Mouse (Mus musculus) embryonic facial prominence, embryonic 10.5 days (tissue): ENCODE measurements around the gene Klk1b11. TPM values are rescaled to one million over a fixed set of nuclear protein-coding genes. Genes with fewer than 3 reads are reported as not detected.
"Not testable (repeated sequence)": the region's sequence is repeated elsewhere in the genome, so short reads cannot be mapped to it uniquely, and the experiment has no call there.

ENCODE experiments used
- DNase-seq: peaks from one replicate; pipeline ENCODE4 v3.0.0-alpha.2; 2017; ENCODE audit warnings: low spot score
- H3K27ac ChIP-seq: fragments of 300-500 bp; sonication (generic); replicated peaks from 2 replicates; pipeline ENCODE4 v1.5.1; 2016; ENCODE audit warnings: mild to moderate bottlenecking
- H3K27me3 ChIP-seq: fragments of 300-500 bp; sonication (generic); replicated peaks from 2 replicates; pipeline ENCODE4 v1.6.1; 2016; ENCODE audit warnings: low read depth, mild to moderate bottlenecking; ENCODE audit not compliant: poor library complexity, severe bottlenecking
- H3K36me3 ChIP-seq: fragments of 300-500 bp; sonication (generic); replicated peaks from 2 replicates; pipeline ENCODE4 v1.6.1; 2016; ENCODE audit warnings: mild to moderate bottlenecking, moderate library complexity
- H3K4me1 ChIP-seq: fragments of 300-500 bp; sonication (generic); 2 replicates; pipeline ENCODE4 v1.6.1; 2016
- H3K4me3 ChIP-seq: fragments of 300-500 bp; sonication (generic); 2 replicates; pipeline ENCODE4 v1.5.1; 2016; ENCODE audit warnings: mild to moderate bottlenecking, moderate library complexity
- H3K9me3 ChIP-seq: fragments of 300-500 bp; sonication (generic); 2 replicates; pipeline ENCODE4 v1.6.1; 2016; ENCODE audit warnings: mild to moderate bottlenecking
- WGBS: fragments of 180-500 bp; shearing (Covaris S2); methylation state at CpG from one replicate; pipeline ENCODE4 v1.1.7; 2016; 5-methylcytosine and 5-hydroxymethylcytosine counted together
- polyA plus RNA-seq: library from polyadenylated mRNA; unstranded; fragments of >200 nt; fragmentation: Nextera tagmentation; extraction: Ambion mirVana; gene quantifications from 2 replicates; pipeline ENCODE4 v1.2.1, GENCODE M21; 2016

Gene Klk1b11
- polyA plus RNA-seq, result not detected in 2 replicates

- DNase-seq, H3K9me3 ChIP-seq, H3K27me3 ChIP-seq, H3K27ac ChIP-seq, H3K36me3 ChIP-seq, H3K4me1 ChIP-seq, H3K4me3 ChIP-seq: not testable (repeated sequence)
- 86% methylated on average over 4 of the region's 4 CpGs for WGBS
These were observed at the start of gene Klk1b11 for GRCm38 (mm10) chr7:43995577-43995976. TSS of gene Klk1b11 (plus strand) at chr7:43995877.

GRCm38 (mm10) chr7:43950364-43950763 is 45.3 kb upstream of the Klk1b11 start, which contains the start of gene Klk1b8:
TSS of gene Klk1b8 (plus strand) at chr7:43950664.
- no peaks in the 10 kb centered on the region for H3K27me3 ChIP-seq
- DNase-seq, result no peak
- H3K36me3 ChIP-seq, result no peaks in the 10 kb centered on the region
- WGBS, result 85% methylated on average over 2 of the region's 2 CpGs
- H3K4me3 ChIP-seq, result no peak within 1 kb of the TSS
- no peak within 1 kb of the TSS for H3K27ac ChIP-seq
- H3K4me1 ChIP-seq, result no peaks in the 10 kb centered on the region
- H3K9me3 ChIP-seq, result no peaks in the 10 kb centered on the region

GRCm38 (mm10) chr7:43952703-43953102 is 43.0 kb upstream of the Klk1b11 start:
- Histone ChIP-seq H3K4me3 (no peak overlapping the region), H3K27ac (no peak overlapping the region), H3K27me3 (no peaks in the 10 kb centered on the region), H3K9me3 (no peaks in the 10 kb centered on the region), H3K36me3 (no peaks in the 10 kb centered on the region), H3K4me1 (no peaks in the 10 kb centered on the region)
- WGBS, result 73% methylated on average over 4 of the region's 4 CpGs
- no peak for DNase-seq

GRCm38 (mm10) chr7:43966451-43966850 is 29.2 kb upstream of the Klk1b11 start, which contains the start of gene Klk1b1:
TSS of gene Klk1b1 (plus strand) at chr7:43966751.
- no peak within 1 kb of the TSS for H3K27ac ChIP-seq
- H3K36me3 ChIP-seq, result no peaks in the 10 kb centered on the region
- no peak within 1 kb of the TSS for H3K4me3 ChIP-seq
- H3K4me1 ChIP-seq, result no peaks in the 10 kb centered on the region
- H3K9me3 ChIP-seq, result no peaks in the 10 kb centered on the region
- DNase-seq, result no peak
- 78% methylated on average over 3 of the region's 3 CpGs for WGBS
- H3K27me3 ChIP-seq, result no peaks in the 10 kb centered on the region

GRCm38 (mm10) chr7:43967058-43967457 is 28.6 kb upstream of the Klk1b11 start:
- no peaks in the 10 kb centered on the region for H3K9me3 ChIP-seq
- WGBS, result 79% methylated on average over 3 of the region's 3 CpGs
- no peaks in the 10 kb centered on the region for H3K4me1 ChIP-seq
- DNase-seq, result no peak
- H3K4me3 ChIP-seq, result no peak overlapping the region
- no peaks in the 10 kb centered on the region for H3K27me3 ChIP-seq
- H3K27ac ChIP-seq, result no peak overlapping the region
- H3K36me3 ChIP-seq, result no peaks in the 10 kb centered on the region

GRCm38 (mm10) chr7:43967612-43968011 is 28.1 kb upstream of the Klk1b11 start:
- H3K36me3 ChIP-seq, result no peaks in the 10 kb centered on the region
- 90% methylated on average over 2 of the region's 2 CpGs for WGBS

GRCm38 (mm10) chr7:43975761-43976160 is 19.9 kb upstream of the Klk1b11 start, which contains the start of gene Klk1b9:
TSS of gene Klk1b9 (plus strand) at chr7:43976061.
- H3K4me3 ChIP-seq, H3K36me3 ChIP-seq, H3K27ac ChIP-seq, DNase-seq, H3K9me3 ChIP-seq, H3K27me3 ChIP-seq, H3K4me1 ChIP-seq: not testable (repeated sequence)
- WGBS, result 84% methylated on average over 1 of the region's 1 CpGs

More at GRCm38 (mm10) chr7:43967612-43968011, 28.1 kb upstream of the Klk1b11 start:
- no peak for DNase-seq
- H3K9me3 ChIP-seq, result no peaks in the 10 kb centered on the region
- H3K27ac ChIP-seq, result no peak overlapping the region
- H3K27me3 ChIP-seq, result no peaks in the 10 kb centered on the region
- H3K4me1 ChIP-seq, result no peaks in the 10 kb centered on the region
- no peak overlapping the region for H3K4me3 ChIP-seq

- H3K27ac ChIP-seq, result no peak overlapping the region
- H3K27me3 ChIP-seq, result no peaks in the 10 kb centered on the region
- H3K4me1 ChIP-seq, result no peaks in the 10 kb centered on the region
- H3K9me3 ChIP-seq, result no peaks in the 10 kb centered on the region
- no peak overlapping the region for H3K4me3 ChIP-seq
- no peak for DNase-seq
- H3K36me3 ChIP-seq, result no peaks in the 10 kb centered on the region
These were observed 10.0 kb upstream of the Klk1b11 start for GRCm38 (mm10) chr7:43985657-43986056.

GRCm38 (mm10) chr7:43994821-43995220 is 856 bp upstream of the Klk1b11 start:
- H3K27ac ChIP-seq, H3K4me1 ChIP-seq, DNase-seq, H3K4me3 ChIP-seq, H3K9me3 ChIP-seq, H3K36me3 ChIP-seq, H3K27me3 ChIP-seq: not testable (repeated sequence)
- 83% methylated on average over 1 of the region's 1 CpGs for WGBS

GRCm38 (mm10) chr7:44004847-44005246 is 9.2 kb downstream of the Klk1b11 start:
- DNase-seq, result no peak
- Histone ChIP-seq H3K9me3 (no peaks in the 10 kb centered on the region), H3K36me3 (no peaks in the 10 kb centered on the region), H3K27ac (no peak overlapping the region), H3K4me3 (no peak overlapping the region), H3K27me3 (no peaks in the 10 kb centered on the region), H3K4me1 (no peaks in the 10 kb centered on the region)

- not testable (repeated sequence) for H3K4me3 ChIP-seq, H3K27ac ChIP-seq, H3K4me1 ChIP-seq, DNase-seq, H3K27me3 ChIP-seq, H3K36me3 ChIP-seq, H3K9me3 ChIP-seq
These were observed 16.2 kb downstream of the Klk1b11 start, which contains the start of gene Klk1b26 for GRCm38 (mm10) chr7:44011868-44012267. TSS of gene Klk1b26 (plus strand) at chr7:44012168.

GRCm38 (mm10) chr7:44014666-44015065 is 19.0 kb downstream of the Klk1b11 start:
- DNase-seq, H3K9me3 ChIP-seq, H3K4me3 ChIP-seq, H3K4me1 ChIP-seq, H3K36me3 ChIP-seq, H3K27me3 ChIP-seq, H3K27ac ChIP-seq: not testable (repeated sequence)
- 88% methylated on average over 6 of the region's 6 CpGs for whole genome bisulfite sequencing

GRCm38 (mm10) chr7:44015071-44015470 is 19.4 kb downstream of the Klk1b11 start:
- Histone ChIP-seq H3K36me3 (no peaks in the 10 kb centered on the region), H3K9me3 (no peaks in the 10 kb centered on the region), H3K4me1 (no peaks in the 10 kb centered on the region), H3K4me3 (no peak overlapping the region), H3K27me3 (no peaks in the 10 kb centered on the region), H3K27ac (no peak overlapping the region)
- DNase-seq, result no peak
- WGBS, result 88% methylated on average over 5 of the region's 5 CpGs
